In genomic region chr19:41364509-41364908, GRCm38 (mm10) we compare ENCODE assay signal across 20 mouse cellular contexts. TPM values are rescaled to one million over a fixed set of nuclear protein-coding genes. Genes with fewer than 3 reads are reported as not detected.
DNase-seq lines count a peak whose midpoint lies in the region; ATAC-seq and TF ChIP-seq lines count a peak whose summit lies in the region.
"Had no signal": no experiment of that assay in that cellular context is flagged by ENCODE, and none has a peak within 500 bp of the region (broad histone marks: within the 10 kb centered on the region; RNA-seq: fewer than 3 reads in every experiment).

No protein-coding gene starts in this region.

- no peaks in the 10 kb centered on the region for H3K79me2 ChIP-seq in C2C12 (ENCODE audit: control insufficient read depth, insufficient read depth)

- WGBS in spleen, adult 2 months: 47% methylated on average over 3 of the region's 3 CpGs

- H3ac ChIP-seq in C2C12 (ENCODE audit: control insufficient read depth, insufficient read length, low read depth): no peak overlapping the region

- H3K4me1 ChIP-seq in spleen, adult 2 months (ENCODE audit: control insufficient read depth, insufficient read depth, insufficient read length): peaks cover 17% of the 10 kb centered on the region; the same call in 1 of the 2 replicates
- H3K4me1 ChIP-seq: forebrain, embryonic 13.5 days; heart, embryonic 13.5 days; hindbrain, embryonic 15.5 days had no signal

- no peaks in the 10 kb centered on the region for H3K79me3 ChIP-seq in C2C12 (ENCODE audit: low read depth)

- peak overlapping the region; percentile 33; the same call in 1 of the 2 replicates for H3K27ac ChIP-seq in spleen, adult 2 months (ENCODE audit: insufficient read depth, low read length)
- H3K27ac ChIP-seq: embryonic facial prominence, embryonic 10.5 days; forebrain, embryonic 13.5 days; heart, embryonic 13.5 days; hindbrain, embryonic 15.5 days had no signal

- no peak for TF ChIP-seq CTCF in spleen, adult 2 months (IDR thresholded peaks at IDR 0.05; ENCODE audit: extremely low read depth, insufficient read depth, insufficient read length, insufficient replicate concordance)
- no peak for TF ChIP-seq CTCF in C2C12 (IDR thresholded peaks at IDR 0.05; ENCODE audit: control insufficient read depth, insufficient read depth, insufficient read length)

- H3K36me3 ChIP-seq in spleen, adult 2 months (ENCODE audit: control insufficient read depth, insufficient read depth, low read length): peaks cover 2% of the 10 kb centered on the region; the same call in 1 of the 2 replicates
- H3K36me3 ChIP-seq in C2C12 (ENCODE audit: control insufficient read depth, insufficient read depth): no peaks in the 10 kb centered on the region
- H3K36me3 ChIP-seq: embryonic facial prominence, embryonic 10.5 days; heart, embryonic 13.5 days; hindbrain, embryonic 15.5 days had no signal

- no peaks in the 10 kb centered on the region for H3K27me3 ChIP-seq in spleen, adult 2 months (ENCODE audit: control insufficient read depth, insufficient read depth, low read length)
- peaks cover 16% of the 10 kb centered on the region for H3K27me3 ChIP-seq in C2C12 (ENCODE audit: control insufficient read depth, insufficient read depth, insufficient read length)
- H3K27me3 ChIP-seq: CH12.LX; forebrain, embryonic 13.5 days; heart, embryonic 13.5 days; hindbrain, embryonic 15.5 days had no signal

- DNase-seq in spleen, adult 2 months (ENCODE audit: low read depth in 1 of 2, low spot score in 2 of 2): peak in 1 of 2 experiments; percentile 53
- no peak for DNase-seq in spleen, adult 18-20 months
- peak; percentile 32 to 51 for DNase-seq in natural killer cell, adult 2 months (ENCODE audit: low spot score in 2 of 2)
- no peak for DNase-seq in kidney, adult 9 months
- DNase-seq in cerebellum, adult 9-10 months: no peak
- DNase-seq: adrenal gland, adult 2 months; adrenal gland, postnatal 25 days; cerebellum, adult 18-20 months; cerebellum, postnatal 10 days; forebrain, postnatal 0 days; gastrocnemius, postnatal 14 days; heart, adult 11 months; heart, postnatal 36 days had no signal

- TF ChIP-seq POLR2A in spleen, adult 2 months (IDR thresholded peaks at IDR 0.05; ENCODE audit: low read depth, low read length): no peak

- no peak for ATAC-seq in CD4-positive, CD25-positive, alpha-beta regulatory T cell, adult 4 months
- ATAC-seq: forebrain, embryonic 13.5 days; forebrain, postnatal 0 days had no signal

- H3K4me3 ChIP-seq in spleen, adult 2 months (ENCODE audit: extremely low read depth, insufficient read depth, insufficient read length): no peak overlapping the region
- no peak overlapping the region for H3K4me3 ChIP-seq in C2C12 (ENCODE audit: insufficient read depth, poor library complexity, severe bottlenecking)
- H3K4me3 ChIP-seq: embryonic facial prominence, embryonic 10.5 days; forebrain, embryonic 13.5 days; heart, embryonic 13.5 days; hindbrain, embryonic 15.5 days had no signal

TF ChIP-seq in C2C12, 6 proteins besides CTCF, POLR2A, EP300 and RAD21:
- TF ChIP-seq MAX (IDR thresholded peaks at IDR 0.05): no peak
- peak; percentile 34 for TF ChIP-seq CEBPB (IDR thresholded peaks at IDR 0.05; ENCODE audit: low read depth)
- TF ChIP-seq FOSL1 (IDR thresholded peaks at IDR 0.05; ENCODE audit: insufficient read depth, low read length, poor library complexity, severe bottlenecking): no peak

RNA-seq across cellular contexts. Expression of gene Pik3ap1, which starts 20.4 kb away (rescaled TPM):
- 40.7 and 45.8 TPM in 2 replicates for polyA plus RNA-seq in spleen, adult 2 months (2012; rRNA removed)
- polyA plus RNA-seq in C2C12 (2012; fragmentation: generic; extraction: Trizol): 0.01 TPM
- polyA plus RNA-seq in CD4-positive, CD25-positive, alpha-beta regulatory T cell, adult 4 months (2017; shearing (Covaris generic)): 1 to 10 TPM; 2.5 to 2.8 TPM

Comparison
In these comparisons a context has a peak if more than half of its experiments do, and no peak if none do; other contexts are left out.
1. DNase-seq: peak in natural killer cell, adult 2 months (2 of 2); none in spleen, adult 18-20 months (0 of 2), kidney, adult 9 months (single experiment) and cerebellum, adult 9-10 months (single experiment).
2. RNA of gene Pik3ap1, which starts 20.4 kb away (polyA plus RNA-seq): 40.7 to 45.8 TPM in spleen, adult 2 months; 2.5 to 2.8 TPM in CD4-positive, CD25-positive, alpha-beta regulatory T cell, adult 4 months and 0.01 TPM in C2C12 (single experiment); every median in the first group is over 10 times any median in the second.